Mouse (Mus musculus) embryo, embryonic 10 days (tissue): ENCODE results near the gene Xlr4a.
"Not testable (repeated sequence)": the region's sequence is repeated elsewhere in the genome, so short reads cannot be mapped to it uniquely, and the experiment has no call there.

ENCODE experiments used
- DNase-seq: peaks from one replicate; pipeline ENCODE4 v3.0.0-alpha.2; 2015; ENCODE audit warnings: low spot score

Gene Xlr4a

DNA sequence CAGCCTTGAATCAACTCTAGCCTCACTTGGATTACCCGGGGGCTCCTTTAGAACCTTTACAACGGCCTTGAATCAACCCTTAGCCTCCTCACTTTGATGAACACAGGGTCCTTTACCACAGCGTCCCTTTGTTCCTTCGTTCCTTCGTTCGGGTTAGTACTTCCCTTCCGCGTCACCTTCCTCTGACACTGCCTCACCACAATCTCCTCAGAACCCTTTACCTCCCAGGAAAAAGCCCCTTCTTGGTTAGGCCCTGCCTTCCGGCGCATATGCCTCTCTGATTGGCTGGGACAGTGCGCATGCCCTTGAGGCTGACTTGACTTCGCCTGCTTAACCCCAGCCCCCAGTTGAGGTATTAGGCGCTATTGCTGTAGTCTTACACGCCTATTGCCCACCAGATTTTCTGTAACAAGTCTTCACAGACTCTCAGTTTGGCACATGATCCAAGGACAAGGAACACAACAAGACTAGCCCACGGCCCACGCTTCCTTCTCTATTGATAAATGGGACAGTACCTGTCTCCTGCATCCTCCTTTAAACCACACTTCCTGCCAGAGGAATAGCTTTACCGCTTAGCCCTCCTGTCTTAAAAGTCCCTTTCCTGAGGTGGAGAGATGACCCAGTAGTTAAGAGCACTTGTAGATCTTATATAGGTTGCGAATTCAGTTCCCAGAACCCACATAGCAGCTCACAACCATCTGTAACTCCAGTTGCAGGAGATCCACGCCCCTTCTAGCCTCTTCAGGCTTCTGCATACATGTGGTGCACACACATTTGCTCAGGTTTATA, at the start of gene Xlr4a:
Gene Xlr4a (minus strand): TSS at position 212 of the 789 bp plus-strand sequence.
- not testable (repeated sequence) for DNase-seq

DNA sequence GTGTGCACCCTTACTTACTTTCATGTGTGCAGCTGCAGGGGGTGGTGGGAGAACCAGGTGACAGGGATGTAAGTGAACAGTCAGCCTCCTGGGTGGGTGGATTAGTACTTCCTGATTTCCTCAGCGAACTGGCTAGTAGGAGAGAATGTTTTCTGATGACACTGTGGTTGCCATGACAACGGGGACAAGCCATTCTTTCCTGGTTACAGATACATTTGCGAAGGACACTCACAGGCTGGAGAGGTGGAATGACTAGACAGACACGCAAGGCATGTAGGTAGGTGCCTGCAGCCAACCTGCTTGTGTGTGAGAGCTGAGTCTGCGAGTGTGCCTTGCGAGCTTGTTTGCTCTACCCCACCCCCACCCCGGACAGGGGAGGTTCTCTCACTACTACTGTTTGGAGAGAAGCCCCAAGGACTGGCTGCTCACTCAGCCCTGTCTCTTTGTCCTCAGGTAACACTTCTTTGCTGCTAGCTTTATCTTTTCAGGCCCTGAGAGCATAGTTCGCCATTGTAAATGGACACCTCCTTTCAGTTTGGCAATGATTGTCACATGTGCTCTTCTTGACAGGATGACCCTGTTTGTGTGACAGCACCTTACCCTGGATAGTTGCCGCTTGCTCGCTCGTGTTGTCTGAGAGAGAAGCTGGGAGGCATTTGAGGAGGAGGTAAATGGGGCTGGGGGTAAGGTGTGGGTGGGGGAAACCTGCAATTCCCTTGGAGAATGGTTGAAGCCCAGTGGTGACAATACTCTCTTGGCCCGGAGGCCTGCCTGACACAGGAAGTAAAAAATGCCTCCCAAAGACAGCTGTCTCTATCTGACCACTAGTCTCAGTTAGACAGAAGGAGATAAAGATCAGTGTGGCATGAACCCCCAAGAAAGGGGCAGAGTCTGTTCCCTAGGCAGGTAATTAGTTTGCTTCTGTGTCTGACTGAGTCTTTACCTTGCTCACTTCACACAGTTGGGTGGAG, 40.9 kb upstream of the Xlr4a start:
- not testable (repeated sequence) for DNase-seq

DNA sequence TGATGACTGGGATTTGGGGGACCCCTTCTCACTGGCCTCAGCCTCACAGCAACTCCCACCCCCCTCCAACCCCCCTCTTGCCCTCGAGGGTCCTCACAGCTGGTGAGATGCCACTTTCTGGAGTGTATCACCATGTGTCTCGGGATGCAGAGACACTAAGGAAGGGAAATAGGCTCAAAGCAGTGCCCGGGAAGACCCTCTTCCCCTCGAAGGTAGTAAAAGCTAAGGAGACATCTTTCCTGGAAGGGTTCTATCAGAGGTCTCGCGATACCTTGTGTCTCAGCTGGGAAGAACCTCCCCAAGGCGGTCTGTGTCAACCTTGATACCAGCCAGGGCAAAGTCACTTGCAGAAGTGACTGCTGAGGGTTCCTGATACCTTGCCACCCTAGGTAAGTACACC, 34.5 kb upstream of the Xlr4a start, which contains the start of gene Gm14685:
Gene Gm14685 (plus strand): TSS at position 301 of the 400 bp plus-strand sequence.
- not testable (repeated sequence) for DNase-seq

DNA sequence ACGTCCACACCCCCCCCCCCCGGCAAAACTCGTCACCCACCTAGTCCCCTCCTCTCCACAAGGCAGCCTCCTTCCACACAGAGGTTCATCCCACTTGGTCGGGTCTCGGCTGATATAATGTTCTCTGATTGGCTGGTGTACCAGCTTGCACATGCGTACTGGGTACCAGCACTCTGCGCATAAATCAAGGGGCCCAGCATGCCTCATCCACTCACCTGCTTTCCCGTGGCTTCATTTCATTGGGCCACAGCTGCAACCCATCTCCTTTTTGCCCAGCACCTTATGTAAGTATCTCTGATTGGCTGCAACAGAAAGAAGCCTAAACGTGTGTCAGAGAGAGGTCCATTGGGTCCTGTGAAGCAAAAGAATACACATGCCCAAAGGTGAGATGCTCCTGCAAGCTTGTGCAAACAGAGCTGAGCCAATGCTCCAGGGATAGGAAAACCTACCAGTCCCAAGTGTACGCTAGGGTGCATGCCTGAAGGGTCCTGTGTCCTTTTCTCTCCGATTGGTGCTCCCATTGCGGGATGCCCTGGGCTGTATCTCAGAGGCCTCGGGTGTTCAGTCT, 14.7 kb upstream of the Xlr4a start, which contains the start of gene Xlr3a:
Gene Xlr3a (minus strand): TSS at position 155 of the 568 bp plus-strand sequence.
- DNase-seq: peak; percentile 4

DNA sequence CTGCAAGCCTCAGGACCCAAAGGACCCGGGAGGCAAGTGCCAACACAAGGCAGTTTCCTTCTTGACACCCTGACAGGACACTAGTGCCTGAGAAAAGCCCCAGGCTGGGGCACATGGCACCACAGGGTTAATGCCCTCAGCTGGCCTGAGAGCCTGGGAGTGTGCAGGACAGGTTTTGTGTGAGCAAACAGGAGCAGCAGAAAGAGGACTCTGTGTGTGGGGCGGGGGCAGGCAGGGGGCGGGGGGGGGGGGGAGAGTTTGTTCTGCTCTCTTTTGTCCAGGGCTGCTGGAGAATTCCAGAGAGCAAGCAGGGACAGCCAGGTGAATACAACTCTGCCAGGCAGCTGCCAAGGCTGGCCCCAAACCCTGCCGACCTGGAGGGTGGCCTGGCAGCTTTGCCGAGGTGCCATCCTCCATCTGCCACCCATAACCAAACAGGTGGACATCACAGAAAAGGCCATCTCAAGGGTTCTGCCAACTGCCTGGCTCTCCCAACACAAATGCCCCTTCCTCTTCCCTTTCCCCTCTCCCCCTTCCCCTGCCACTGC, 15.4 kb downstream of the Xlr4a start:
- DNase-seq: not testable (repeated sequence)

DNA sequence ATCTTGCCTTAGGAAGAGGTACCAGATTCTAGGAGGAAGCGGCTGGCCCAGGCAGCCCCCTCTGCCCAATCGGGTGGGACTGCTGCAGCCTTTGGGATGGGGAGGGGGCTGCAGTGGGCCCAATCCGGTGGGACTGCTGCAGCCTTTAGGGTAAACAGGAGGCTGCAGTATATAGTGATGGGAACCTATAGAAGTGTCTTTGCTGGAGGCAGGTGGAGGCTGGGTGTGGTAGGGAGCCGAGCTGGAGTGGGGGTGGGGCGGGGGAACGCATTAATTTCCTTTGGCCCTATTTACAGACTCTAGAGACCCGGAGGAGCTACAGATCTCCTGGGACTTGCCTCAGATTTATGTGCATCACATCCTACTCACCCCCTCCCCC, 17.9 kb downstream of the Xlr4a start, which contains the start of gene Pnma3:
Gene Pnma3 (plus strand): TSS at position 373 of the 379 bp plus-strand sequence.
- DNase-seq: no peak

DNA sequence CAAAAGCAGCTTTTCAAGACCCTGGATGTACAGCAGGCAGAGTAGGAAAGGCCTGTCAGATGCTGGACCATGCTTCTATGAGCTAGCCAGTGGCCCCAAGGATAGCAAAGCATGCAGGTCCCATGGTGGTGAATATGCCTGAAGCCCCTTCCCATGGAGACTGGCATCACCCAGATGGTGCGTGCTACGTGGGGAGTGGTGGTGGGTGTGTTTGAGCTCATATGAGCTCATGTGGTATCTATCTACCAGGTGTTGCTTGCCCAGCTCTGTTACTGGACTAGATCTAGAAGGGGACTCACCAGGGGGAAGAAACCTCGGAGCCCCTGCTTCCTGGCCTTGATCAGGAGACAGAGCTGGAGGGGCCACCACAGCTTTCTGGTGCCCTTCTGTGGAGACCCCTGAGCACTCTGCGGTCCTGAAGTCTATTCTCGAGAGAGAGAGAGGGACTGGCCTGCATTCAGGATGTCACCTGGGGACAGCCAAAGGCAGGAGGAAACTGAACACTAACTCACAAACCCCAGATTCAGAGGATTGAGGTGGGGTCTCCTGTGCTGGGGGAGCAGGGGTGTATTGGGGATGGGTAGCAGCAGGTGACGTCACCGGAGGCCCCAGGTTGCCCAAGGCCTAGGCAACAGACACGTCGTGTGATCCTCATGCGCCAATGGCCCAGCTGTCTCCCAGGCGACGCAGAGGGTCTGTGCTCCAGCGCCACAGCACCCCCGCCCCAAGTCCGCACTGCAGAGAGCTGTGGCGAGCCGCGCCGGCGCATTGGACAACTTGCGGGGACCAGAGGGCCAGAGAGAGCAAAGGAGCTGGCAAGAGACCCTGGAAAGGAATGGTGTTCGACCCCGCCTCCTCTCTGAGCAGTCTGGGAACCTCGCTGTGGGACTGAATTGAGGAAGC, 18.5 kb downstream of the Xlr4a start:
- peak; percentile 31 for DNase-seq

DNA sequence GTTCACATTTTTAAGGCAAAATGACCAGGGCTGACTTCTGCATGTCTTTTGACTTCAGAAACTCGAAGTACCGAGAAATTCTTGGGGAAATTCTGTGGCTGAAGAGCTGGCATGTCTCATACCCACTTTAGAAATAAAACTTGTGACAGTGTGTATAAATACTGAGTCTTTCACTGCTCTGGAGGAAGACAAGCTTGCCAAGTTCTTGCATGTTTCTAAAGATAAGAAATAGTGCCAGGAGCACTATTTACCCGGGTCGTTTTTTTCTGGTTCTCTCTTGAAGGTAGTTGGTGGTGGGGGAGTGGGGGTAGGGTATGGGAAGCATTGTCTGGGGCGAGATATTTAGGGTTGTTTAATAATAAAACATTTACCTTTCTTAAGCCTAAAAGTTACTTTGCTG, 20.0 kb downstream of the Xlr4a start:
- no peak for DNase-seq

DNA sequence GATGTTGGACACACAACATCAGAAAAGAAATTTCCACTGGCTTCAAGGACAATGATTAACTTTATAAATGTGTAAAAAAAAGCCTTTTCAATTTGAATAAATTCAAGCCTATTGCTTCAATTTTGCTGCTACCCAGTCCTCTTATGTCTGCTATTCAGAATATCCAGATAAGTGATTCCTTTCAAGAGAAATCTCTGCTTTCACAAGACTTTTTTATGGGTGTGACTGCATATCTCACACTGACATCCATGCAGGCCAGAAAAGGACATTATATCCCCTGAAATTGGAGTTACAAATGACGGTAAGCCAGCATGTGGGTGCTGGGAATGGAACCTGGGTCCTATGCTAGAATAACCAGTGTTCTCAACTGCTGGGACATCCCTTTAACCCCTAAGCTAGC, 20.8 kb downstream of the Xlr4a start:
- no peak for DNase-seq

DNA sequence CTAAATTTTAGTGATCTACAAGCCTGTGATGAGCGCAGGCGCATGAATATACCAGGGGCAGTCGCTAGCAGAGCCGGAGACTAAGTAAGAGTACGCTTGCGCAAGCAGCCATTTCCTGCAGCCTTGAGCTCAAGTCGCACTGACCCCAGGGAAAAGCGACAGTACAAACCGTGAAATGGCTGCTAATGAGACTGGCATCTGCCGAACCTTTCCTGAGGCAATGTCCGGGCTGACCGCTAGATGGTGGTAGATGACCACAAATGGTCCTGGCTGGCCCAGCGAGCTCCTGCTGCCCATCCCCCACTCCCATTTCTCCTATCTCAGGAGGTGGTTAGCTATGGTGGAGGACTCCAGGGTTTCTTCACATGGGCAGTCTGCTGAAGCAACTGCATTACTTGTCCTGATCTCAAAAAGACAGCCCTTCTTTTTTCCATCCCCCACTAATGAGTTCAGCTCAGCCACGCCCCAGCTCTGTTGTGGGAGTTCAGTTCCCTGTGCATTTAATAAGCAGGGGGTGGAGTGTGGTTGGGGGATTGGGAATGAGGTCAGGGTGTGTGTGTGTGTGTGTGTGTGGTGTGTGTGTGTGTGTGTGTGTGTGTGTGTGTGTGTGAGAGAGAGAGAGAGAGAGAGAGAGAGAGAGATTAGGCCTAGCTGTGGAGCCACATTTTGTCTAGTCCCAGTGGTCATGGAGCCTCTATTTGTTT, 28.3 kb downstream of the Xlr4a start:
- DNase-seq: peak; percentile 92

DNA sequence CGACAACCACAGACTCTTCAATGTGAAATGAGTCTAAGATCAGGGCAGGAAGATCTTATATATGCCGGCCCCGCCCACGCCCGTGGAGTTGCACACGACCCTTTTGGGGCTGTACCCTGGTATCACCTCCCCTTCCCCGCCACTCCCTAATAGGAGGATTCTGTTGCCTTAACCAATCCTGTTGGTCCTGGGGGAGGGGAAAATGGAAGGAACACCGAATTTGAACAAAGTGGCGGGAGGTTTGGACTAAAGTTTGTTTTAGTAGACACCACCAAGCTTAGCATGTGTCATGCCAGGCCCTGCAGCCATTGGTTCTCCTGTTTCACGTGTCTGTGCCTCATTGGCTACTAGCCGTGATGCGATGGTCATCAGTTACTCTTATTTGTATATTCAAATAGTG, 42.6 kb downstream of the Xlr4a start:
- DNase-seq: no peak

DNA sequence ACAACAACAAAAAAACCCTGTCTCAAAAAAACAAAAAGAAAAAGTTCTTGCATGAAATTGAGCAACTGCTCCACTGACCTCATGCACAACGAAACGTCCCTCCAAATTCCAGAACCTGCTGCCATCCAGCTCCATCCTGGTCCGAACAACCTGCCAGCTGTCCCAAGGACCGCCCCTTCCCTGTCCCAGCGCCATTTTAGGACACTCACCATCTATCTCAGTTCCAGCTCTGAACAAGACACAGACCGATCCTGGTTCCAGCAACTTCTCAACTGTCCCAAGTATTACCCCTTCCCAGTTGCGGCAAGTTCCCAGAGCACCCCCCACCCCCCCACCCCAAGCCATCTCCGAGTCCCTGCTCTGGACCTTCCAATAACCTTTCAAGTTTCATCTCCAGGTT, 43.4 kb downstream of the Xlr4a start:
- DNase-seq: no peak

DNA sequence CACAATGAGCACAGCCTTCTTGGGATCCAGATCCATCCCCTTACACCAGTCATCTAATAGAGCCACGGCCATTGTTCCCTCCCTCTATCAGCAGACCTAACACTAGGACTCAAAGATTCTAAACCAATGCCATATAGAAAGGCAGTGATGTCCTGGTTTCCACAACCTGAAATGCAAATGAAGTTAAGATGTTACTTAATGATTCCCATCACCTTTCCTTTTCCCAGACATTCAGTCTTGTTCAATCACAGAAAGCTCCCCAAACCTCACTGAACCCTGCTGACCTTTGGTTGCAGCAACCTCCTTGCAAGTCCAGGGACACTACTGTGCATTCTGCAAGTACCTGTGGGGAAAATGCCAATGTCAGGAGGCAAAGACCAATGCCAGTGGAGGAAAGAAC, 45.3 kb downstream of the Xlr4a start, which contains the start of gene Pnma5:
Gene Pnma5 (minus strand): TSS at position 101 of the 400 bp plus-strand sequence.
- no peak for DNase-seq
